Mouse (Mus musculus) adrenal gland, adult 18-20 months (tissue): ENCODE measurements around the gene Zfp37. TPM values are rescaled to one million over a fixed set of nuclear protein-coding genes. Genes with fewer than 3 reads are reported as not detected.
"Not testable (repeated sequence)": the region's sequence is repeated elsewhere in the genome, so short reads cannot be mapped to it uniquely, and the experiment has no call there.

Experiments used
- DNase-seq, 2 experiments: peaks; one replicate each; pipeline ENCODE4 v3.0.0; 2021 to 2022; ENCODE audit warnings: low spot score in 2 of 2
- long read RNA-seq, 2 experiments: library from polyadenylated mRNA; stranded (forward); transcript quantifications; one replicate each; pipeline ENCODE4 v2.0.0; 2021
- total RNA-seq, 2 experiments: library from RNA; stranded (reverse); gene quantifications; 1 replicate in 1 of 2; 2 replicates in 1 of 2; pipeline ENCODE4 v1.2.3; 2021

Gene Zfp37
- 1 to 10 TPM; 4.7 to 4.8 TPM for total RNA-seq
- long read RNA-seq, experiment 1, partial matches to known transcripts: 0 of 1 reads
- long read RNA-seq, experiment 1, other reads (novel, unspliced or antisense): 0 of 1 reads
- long read RNA-seq, experiment 2, partial matches to known transcripts: 0 of 4 reads
- long read RNA-seq, experiment 2, other reads (novel, unspliced or antisense): 1 of 4 reads

GRCm38 (mm10) chr4:62230769-62231168 lies at the start of gene Zfp37:
Zfp37 (minus strand) TSS chr4:62231047.
- DNase-seq: no peak

GRCm38 (mm10) chr4:62278081-62278480 lies 47.2 kb upstream of the Zfp37 start:
- peak in 1 of 2 experiments; percentile 1 for DNase-seq

GRCm38 (mm10) chr4:62277222-62277621 lies 46.4 kb upstream of the Zfp37 start:
- no peak for DNase-seq

GRCm38 (mm10) chr4:62276642-62277041 lies 45.8 kb upstream of the Zfp37 start:
- DNase-seq: no peak

GRCm38 (mm10) chr4:62274841-62275536 lies 44.1 kb upstream of the Zfp37 start:
- no peak for DNase-seq

- no peak for DNase-seq
Measured at GRCm38 (mm10) chr4:62273916-62274315, 43.1 kb upstream of the Zfp37 start.

- no peak for DNase-seq
Measured at GRCm38 (mm10) chr4:62272696-62273095, 41.8 kb upstream of the Zfp37 start.

GRCm38 (mm10) chr4:62267101-62267500 lies 36.3 kb upstream of the Zfp37 start:
- no peak for DNase-seq

GRCm38 (mm10) chr4:62266016-62266415 lies 35.2 kb upstream of the Zfp37 start:
- not testable (repeated sequence) for DNase-seq

GRCm38 (mm10) chr4:62265154-62265836 lies 34.4 kb upstream of the Zfp37 start:
- DNase-seq: no peak

- DNase-seq: no peak
Measured at GRCm38 (mm10) chr4:62263133-62263844, 32.4 kb upstream of the Zfp37 start.

GRCm38 (mm10) chr4:62262276-62262675 lies 31.4 kb upstream of the Zfp37 start, which contains the start of gene Slc31a2:
Slc31a2 (plus strand) TSS chr4:62262562.
- DNase-seq: no peak

GRCm38 (mm10) chr4:62256931-62257330 lies 26.1 kb upstream of the Zfp37 start:
- DNase-seq: peak; percentile 44 to 46

GRCm38 (mm10) chr4:62254551-62254950 lies 23.7 kb upstream of the Zfp37 start:
- DNase-seq: no peak

- no peak for DNase-seq
Measured at GRCm38 (mm10) chr4:62251776-62252175, 20.9 kb upstream of the Zfp37 start.

- DNase-seq: no peak
Measured at GRCm38 (mm10) chr4:62250896-62251544, 20.2 kb upstream of the Zfp37 start.

GRCm38 (mm10) chr4:62248328-62248727 lies 17.5 kb upstream of the Zfp37 start:
- DNase-seq: no peak

GRCm38 (mm10) chr4:62240586-62240985 lies 9.7 kb upstream of the Zfp37 start:
- DNase-seq: no peak

- DNase-seq: no peak
Measured at GRCm38 (mm10) chr4:62230153-62230552, 694 bp downstream of the Zfp37 start.

- no peak for DNase-seq
Measured at GRCm38 (mm10) chr4:62229448-62229847, 1.4 kb downstream of the Zfp37 start.

GRCm38 (mm10) chr4:62228391-62228790 lies 2.5 kb downstream of the Zfp37 start:
- peak; percentile 15 to 60 for DNase-seq
